Mouse (Mus musculus) ES-E14 (cell line): ENCODE data around the gene Msx1.

Experiments used
- CHD2 ChIP-seq: IDR thresholded peaks from 2 replicates; pipeline ENCODE4 v1.6.1; 2014; ENCODE audit warnings: mild to moderate bottlenecking, low read depth, low read length, inconsistent platforms
- HCFC1 ChIP-seq: IDR thresholded peaks from 2 replicates; pipeline ENCODE4 v1.6.1; 2012; ENCODE audit warnings: low read length, inconsistent platforms, borderline replicate concordance; ENCODE audit not compliant: insufficient read depth
- MAFK ChIP-seq: IDR thresholded peaks from 2 replicates; pipeline ENCODE4 v1.6.1; 2014; ENCODE audit warnings: mild to moderate bottlenecking, low read depth, low read length, inconsistent platforms; ENCODE audit not compliant: insufficient read depth
- ZC3H11A ChIP-seq: IDR thresholded peaks from 2 replicates; pipeline ENCODE4 v1.6.1; 2012; ENCODE audit warnings: low read depth, mild to moderate bottlenecking, inconsistent platforms, low read length, borderline replicate concordance
- ZNF384 ChIP-seq: IDR thresholded peaks from 2 replicates; pipeline ENCODE4 v1.6.1; 2012; ENCODE audit warnings: low read depth, low read length, inconsistent platforms

DNA sequence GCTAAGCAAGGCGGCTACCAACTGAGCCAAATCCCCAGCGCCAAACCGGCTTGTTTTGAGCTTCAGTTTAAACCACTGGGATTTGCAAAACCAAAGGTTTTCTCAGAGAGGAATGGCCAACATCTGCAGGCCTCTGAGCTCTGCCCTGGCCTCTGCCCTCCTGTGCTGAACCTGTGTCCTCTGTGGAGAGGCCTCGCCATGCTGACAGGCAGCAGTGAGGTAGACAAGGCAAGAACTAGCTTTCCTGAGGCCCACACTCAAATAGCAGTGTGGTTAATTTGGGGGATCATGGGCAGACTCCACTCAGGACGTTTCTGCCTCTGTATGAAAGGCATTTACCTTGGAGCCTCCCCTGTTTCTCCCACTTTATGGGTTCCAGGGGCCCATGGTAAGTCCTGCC lies 27.6 kb downstream of the Msx1 start:
- TF ChIP-seq ZC3H11A (no peak), CHD2 (no peak), ZNF384 (no peak), MAFK (no peak), HCFC1 (no peak)
